Mouse (Mus musculus): Measurements from ENCODE around the gene Vmn1r32. TPM values are rescaled to one million over a fixed set of nuclear protein-coding genes. Genes with fewer than 3 reads are reported as not detected.

Vmn1r32 gene
- polyA plus RNA-seq (2012; ENCODE audit: insufficient read depth, insufficient read length, missing spikeins): not detected in 2 replicates

DNA sequence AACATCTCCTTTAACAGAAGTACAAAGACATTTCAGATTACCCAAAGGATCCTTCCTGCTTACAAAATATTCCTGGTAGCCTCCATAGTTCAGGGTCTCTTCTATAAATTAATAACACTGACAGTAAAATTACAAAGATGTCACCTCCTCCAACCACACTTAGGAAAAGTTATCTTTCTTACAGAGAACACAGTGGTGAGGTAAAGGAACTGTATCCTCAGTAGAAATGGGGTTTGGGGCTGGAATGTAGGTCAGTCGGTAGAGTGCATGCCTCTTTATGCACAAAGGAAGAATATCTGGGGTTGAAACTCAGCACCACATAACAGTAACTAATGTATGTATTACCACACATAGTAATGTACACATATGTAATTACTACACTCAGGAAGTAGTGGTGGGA, at the start of gene Vmn1r32:
Gene Vmn1r32 (minus strand): TSS at position 101 of the 400 bp plus-strand sequence.
- TF ChIP-seq CTCF (IDR thresholded peaks at IDR 0.05; ENCODE audit: low read depth, low read length): no peak
- TF ChIP-seq POLR2A (IDR thresholded peaks at IDR 0.05; ENCODE audit: borderline replicate concordance, low read depth, low read length): no peak

DNA sequence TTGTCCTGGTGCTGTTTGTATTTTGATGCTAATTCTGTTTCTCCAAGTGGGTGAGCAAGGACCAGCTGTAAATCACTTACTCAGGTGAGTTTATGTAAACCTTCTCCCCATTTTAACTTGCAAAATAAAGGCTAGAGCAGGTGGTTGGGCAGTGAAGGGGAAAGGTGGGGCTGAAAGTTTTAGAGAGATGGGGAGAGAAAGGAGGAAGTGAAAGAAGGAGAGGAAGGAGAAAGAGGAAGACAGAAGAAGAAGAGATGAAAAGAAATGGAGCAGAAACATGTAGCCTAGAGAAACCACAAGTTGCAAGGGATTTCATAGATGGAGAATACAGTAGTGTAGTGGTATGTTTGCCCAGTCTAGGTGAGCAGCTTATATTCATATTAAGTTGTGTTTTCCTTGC, 35.9 kb upstream of the Vmn1r32 start:
- Histone ChIP-seq H3K4me1 (ENCODE audit: control insufficient read depth, insufficient read depth, low read length) (no peaks in the 10 kb centered on the region), H3K4me3 (ENCODE audit: insufficient read depth, low read length) (no peak overlapping the region), H3K27ac (ENCODE audit: insufficient read depth, low read depth, low read length) (no peak overlapping the region)
- TF ChIP-seq CTCF (IDR thresholded peaks at IDR 0.05; ENCODE audit: low read depth, low read length): no peak
- TF ChIP-seq POLR2A (IDR thresholded peaks at IDR 0.05; ENCODE audit: borderline replicate concordance, low read depth, low read length): no peak

More for the DNA sequence above, at the start of gene Vmn1r32:
- H3K27ac ChIP-seq (ENCODE audit: insufficient read depth, low read depth, low read length): no peak within 1 kb of the TSS
- no peaks in the 10 kb centered on the region for H3K4me1 ChIP-seq (ENCODE audit: control insufficient read depth, insufficient read depth, low read length)
- H3K4me3 ChIP-seq (ENCODE audit: insufficient read depth, low read length): no peak within 1 kb of the TSS

DNA sequence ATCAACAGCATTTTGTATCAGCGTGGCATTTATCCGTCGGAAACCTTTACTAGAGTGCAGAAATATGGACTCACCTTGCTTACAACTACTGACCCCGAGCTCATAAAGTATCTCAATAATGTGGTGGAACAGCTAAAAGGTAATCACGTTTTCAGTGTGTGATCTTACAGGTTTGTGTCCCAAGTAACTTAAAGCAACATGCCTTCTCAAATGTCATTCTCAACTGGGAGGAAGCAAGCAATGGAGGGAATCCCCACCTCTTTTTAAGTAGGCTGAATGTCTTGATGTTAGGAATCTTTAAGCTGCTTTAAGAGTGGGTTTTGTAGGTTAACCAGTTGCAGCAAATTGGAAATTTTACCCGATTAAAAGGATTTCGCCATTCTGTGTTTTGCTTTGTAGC, 23.9 kb downstream of the Vmn1r32 start:
- no peak for TF ChIP-seq CTCF (IDR thresholded peaks at IDR 0.05; ENCODE audit: low read depth, low read length)
- TF ChIP-seq POLR2A (IDR thresholded peaks at IDR 0.05; ENCODE audit: borderline replicate concordance, low read depth, low read length): no peak
- Histone ChIP-seq H3K4me1 (ENCODE audit: control insufficient read depth, insufficient read depth, low read length) (peaks cover 9% of the 10 kb centered on the region), H3K4me3 (ENCODE audit: insufficient read depth, low read length) (peak overlapping the region; percentile 76), H3K27ac (ENCODE audit: insufficient read depth, low read depth, low read length) (peak overlapping the region; percentile 51)

DNA sequence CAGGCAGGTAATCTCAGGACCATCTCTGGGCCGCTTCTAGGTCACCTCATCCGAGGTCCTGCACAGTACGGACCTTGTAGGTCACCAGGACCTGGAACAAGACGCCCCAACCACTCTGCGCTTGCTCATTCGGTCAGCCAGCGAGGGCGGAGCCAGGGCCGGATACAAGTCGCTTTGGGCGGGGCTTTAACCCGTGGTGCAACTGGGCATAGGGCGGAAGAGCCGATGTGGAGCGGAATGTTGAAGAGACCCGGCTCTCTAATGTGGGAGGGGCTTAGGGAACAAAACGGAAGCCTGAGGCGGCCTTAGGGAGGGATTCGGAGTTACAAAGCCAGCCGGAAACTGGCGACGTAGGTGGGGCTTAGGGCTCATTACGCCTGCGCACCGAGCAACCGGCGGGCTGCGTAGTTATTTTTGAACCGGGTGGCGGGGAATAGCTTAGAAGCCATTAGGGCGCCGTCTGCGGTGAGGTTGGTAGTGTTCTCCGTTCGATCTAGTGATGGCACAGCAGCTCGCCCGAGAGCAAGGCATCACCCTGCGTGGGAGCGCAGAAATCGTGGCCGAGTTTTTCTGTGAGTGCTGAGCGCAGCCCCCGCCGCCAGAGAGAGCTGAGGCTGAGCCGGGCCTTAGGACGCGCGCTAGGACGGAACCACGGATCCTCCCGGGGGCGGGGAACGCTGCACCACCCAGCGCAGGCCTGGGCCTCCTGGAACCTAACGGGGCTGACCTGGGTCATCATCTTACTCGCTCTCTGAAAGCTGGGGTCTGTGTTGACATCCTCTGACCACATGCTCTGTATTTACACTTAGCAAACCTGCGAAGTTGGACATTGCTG, 24.7 kb downstream of the Vmn1r32 start, which contains the start of gene Mad2l1:
Gene Mad2l1 (plus strand): TSS at position 363 of the 835 bp plus-strand sequence.
- H3K4me1 ChIP-seq (ENCODE audit: control insufficient read depth, insufficient read depth, low read length): peaks cover 9% of the 10 kb centered on the region
- TF ChIP-seq CTCF (IDR thresholded peaks at IDR 0.05; ENCODE audit: low read depth, low read length) (no peak), POLR2A (IDR thresholded peaks at IDR 0.05; ENCODE audit: borderline replicate concordance, low read depth, low read length) (peak; percentile 81; the same call in 1 of the 2 replicates)
- peak within 1 kb of the TSS; percentile 76 for H3K4me3 ChIP-seq (ENCODE audit: insufficient read depth, low read length)
- peak within 1 kb of the TSS; percentile 51 for H3K27ac ChIP-seq (ENCODE audit: insufficient read depth, low read depth, low read length)

DNA sequence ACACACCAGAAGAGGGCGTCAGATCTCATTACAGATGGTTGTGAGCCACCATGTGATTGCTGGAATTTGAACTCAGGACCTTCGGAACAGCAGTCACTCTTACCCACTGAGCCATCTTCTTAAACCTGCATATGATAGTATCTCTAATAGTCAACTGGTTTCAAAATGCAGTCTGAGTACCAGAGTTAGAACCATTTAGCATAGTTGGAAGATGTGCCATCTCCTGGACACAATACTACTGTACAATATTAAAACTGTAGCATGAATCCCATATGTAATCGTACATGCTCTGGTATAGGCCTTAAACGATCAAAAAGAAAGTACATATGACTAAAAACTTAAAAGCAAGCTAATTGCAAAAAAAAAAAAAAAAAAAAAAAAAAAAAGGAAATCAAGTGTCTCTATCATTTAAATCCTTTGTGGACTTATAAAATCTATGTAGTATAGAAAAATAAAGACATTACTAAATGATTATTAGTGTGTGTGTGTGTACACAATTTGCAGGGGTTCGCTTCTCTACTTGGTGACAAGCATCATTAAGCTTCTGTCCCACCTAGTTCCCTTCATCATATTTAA, 25.4 kb downstream of the Vmn1r32 start:
- TF ChIP-seq POLR2A (IDR thresholded peaks at IDR 0.05; ENCODE audit: borderline replicate concordance, low read depth, low read length): no peak
- TF ChIP-seq CTCF (IDR thresholded peaks at IDR 0.05; ENCODE audit: low read depth, low read length): no peak
- Histone ChIP-seq H3K27ac (ENCODE audit: insufficient read depth, low read depth, low read length) (peak overlapping the region; percentile 42), H3K4me3 (ENCODE audit: insufficient read depth, low read length) (peak overlapping the region; percentile 65), H3K4me1 (ENCODE audit: control insufficient read depth, insufficient read depth, low read length) (peaks cover 9% of the 10 kb centered on the region)

DNA sequence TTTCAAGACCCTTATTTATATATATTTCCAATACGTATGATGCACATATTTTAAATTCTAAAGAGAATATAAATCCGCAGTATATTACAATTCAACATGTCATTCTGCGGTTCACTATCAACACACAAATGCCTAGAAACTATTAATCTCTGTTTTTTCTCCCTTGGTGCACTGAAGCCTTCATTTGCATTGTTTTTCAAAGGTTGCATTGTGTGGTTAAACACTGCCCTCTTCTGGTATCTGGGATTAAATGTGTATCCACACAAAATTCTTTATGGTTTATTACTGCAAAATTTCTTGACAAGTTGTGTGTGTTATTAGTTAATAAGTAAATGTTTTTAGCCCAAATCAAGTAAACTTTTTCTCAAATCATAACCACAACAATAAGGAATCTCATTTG, 26.7 kb downstream of the Vmn1r32 start:
- Histone ChIP-seq H3K27ac (ENCODE audit: insufficient read depth, low read depth, low read length) (no peak overlapping the region), H3K4me1 (ENCODE audit: control insufficient read depth, insufficient read depth, low read length) (peaks cover 9% of the 10 kb centered on the region), H3K4me3 (ENCODE audit: insufficient read depth, low read length) (no peak overlapping the region)
- TF ChIP-seq POLR2A (IDR thresholded peaks at IDR 0.05; ENCODE audit: borderline replicate concordance, low read depth, low read length) (no peak), CTCF (IDR thresholded peaks at IDR 0.05; ENCODE audit: low read depth, low read length) (no peak)

DNA sequence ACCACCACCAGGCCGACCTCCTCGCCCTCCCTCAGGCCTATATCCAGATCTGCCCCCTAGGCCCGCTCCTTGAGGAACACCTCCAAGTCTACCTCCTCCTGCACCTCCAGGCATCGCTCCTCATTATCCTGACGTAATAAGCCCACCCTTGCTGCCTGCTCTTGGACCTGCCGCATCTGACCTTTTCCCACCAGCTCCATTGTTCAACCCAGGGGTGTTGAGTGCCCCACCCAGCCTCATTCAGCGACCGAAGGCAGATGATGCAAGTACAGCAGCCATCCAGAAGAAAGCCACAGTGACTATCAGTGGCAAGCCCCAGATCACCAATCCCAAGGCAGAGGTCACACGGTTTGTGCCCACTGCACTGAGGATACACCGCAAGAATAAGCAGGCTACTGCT, 31.5 kb downstream of the Vmn1r32 start:
- no peaks in the 10 kb centered on the region for H3K4me1 ChIP-seq (ENCODE audit: control insufficient read depth, insufficient read depth, low read length)
- TF ChIP-seq CTCF (IDR thresholded peaks at IDR 0.05; ENCODE audit: low read depth, low read length) (no peak), POLR2A (IDR thresholded peaks at IDR 0.05; ENCODE audit: borderline replicate concordance, low read depth, low read length) (no peak)
- no peak overlapping the region for H3K27ac ChIP-seq (ENCODE audit: insufficient read depth, low read depth, low read length)
- H3K4me3 ChIP-seq (ENCODE audit: insufficient read depth, low read length): no peak overlapping the region

DNA sequence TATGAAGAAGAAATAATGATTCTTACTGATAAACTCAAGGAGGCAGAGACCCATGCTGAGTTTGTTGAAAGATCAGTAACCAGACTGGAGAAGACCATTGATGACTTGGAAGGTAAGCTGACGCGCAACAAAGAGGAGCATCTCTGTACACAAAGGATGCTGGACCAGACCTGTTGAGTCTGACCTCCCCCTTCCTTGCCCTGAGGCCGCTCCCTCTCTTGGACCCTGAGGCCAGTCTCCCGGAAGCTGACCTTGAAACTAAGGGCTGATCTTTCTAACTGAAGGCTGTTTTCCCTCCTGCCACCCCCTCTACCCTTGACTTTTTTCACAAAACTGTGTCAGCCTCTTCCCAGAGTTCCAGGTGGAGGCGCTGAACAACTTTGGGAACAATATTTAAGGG, 43.5 kb downstream of the Vmn1r32 start:
- no peak overlapping the region for H3K27ac ChIP-seq (ENCODE audit: insufficient read depth, low read depth, low read length)
- TF ChIP-seq CTCF (IDR thresholded peaks at IDR 0.05; ENCODE audit: low read depth, low read length) (no peak), POLR2A (IDR thresholded peaks at IDR 0.05; ENCODE audit: borderline replicate concordance, low read depth, low read length) (no peak)
- H3K4me3 ChIP-seq (ENCODE audit: insufficient read depth, low read length): no peak overlapping the region
- H3K4me1 ChIP-seq (ENCODE audit: control insufficient read depth, insufficient read depth, low read length): no peaks in the 10 kb centered on the region

Other genes starting within 250 kb of the Vmn1r32 start
- 38.2 and 42.0 TPM in 2 replicates for gene Mad2l1, start 24.7 kb downstream of the Vmn1r32 start, polyA plus RNA-seq (2012; ENCODE audit: insufficient read depth, insufficient read length, missing spikeins)
- not detected in 2 replicates for gene Vmn1r33, start 58.2 kb upstream of the Vmn1r32 start, polyA plus RNA-seq (2012; ENCODE audit: insufficient read depth, insufficient read length, missing spikeins)
- gene Vmn1r34, start 83.8 kb upstream of the Vmn1r32 start, polyA plus RNA-seq (2012; ENCODE audit: insufficient read depth, insufficient read length, missing spikeins): not detected in 2 replicates
- gene Vmn1r35, start 125.8 kb upstream of the Vmn1r32 start, polyA plus RNA-seq (2012; ENCODE audit: insufficient read depth, insufficient read length, missing spikeins): not detected in 2 replicates
- not detected in 2 replicates for gene Vmn1r36, start 159.1 kb upstream of the Vmn1r32 start, polyA plus RNA-seq (2012; ENCODE audit: insufficient read depth, insufficient read length, missing spikeins)
- not detected in 2 replicates for gene Vmn1r37, start 169.3 kb upstream of the Vmn1r32 start, polyA plus RNA-seq (2012; ENCODE audit: insufficient read depth, insufficient read length, missing spikeins)
- not detected in 2 replicates for gene Vmn1r38, start 222.5 kb upstream of the Vmn1r32 start, polyA plus RNA-seq (2012; ENCODE audit: insufficient read depth, insufficient read length, missing spikeins)